Mouse (Mus musculus): ENCODE measurements around the gene Ulk3. TPM values are rescaled to one million over a fixed set of nuclear protein-coding genes. Genes with fewer than 3 reads are reported as not detected.

The Ulk3 gene
- polyA plus RNA-seq, 1 experiment from 2014 or later, result 21.6 TPM

DNA sequence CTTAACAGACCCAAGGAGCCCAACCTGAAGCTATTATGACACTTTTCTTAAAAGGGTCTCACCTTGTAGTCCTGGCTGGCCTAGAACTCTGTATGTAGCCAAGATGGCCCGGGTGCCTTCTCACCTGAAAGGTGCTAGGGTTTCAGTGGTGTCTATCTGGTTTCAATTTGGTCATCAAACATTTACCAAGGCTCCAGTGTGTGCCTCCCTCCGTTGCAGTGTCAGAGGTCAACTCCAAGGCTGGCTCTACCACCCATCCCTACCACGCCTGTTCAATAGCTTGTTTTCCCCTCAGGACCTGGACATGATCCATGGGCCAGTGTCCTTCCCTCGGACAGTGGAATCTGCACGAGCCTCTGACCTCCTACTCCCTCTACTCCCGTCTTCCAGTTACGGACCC, 35.0 kb downstream of the Ulk3 start:
- H3K4me2 ChIP-seq (replicated peaks), result no peak overlapping the region
- H3K36me3 ChIP-seq, result peaks cover 51% of the 10 kb centered on the region
- no peak overlapping the region for H3K27ac ChIP-seq (replicated peaks)
- no peaks in the 10 kb centered on the region for H3K27me3 ChIP-seq
- H3K9me3 ChIP-seq, result no peaks in the 10 kb centered on the region
- no peak overlapping the region for H3K4me3 ChIP-seq
- no peak overlapping the region for H3K9ac ChIP-seq (replicated peaks)
- no peaks in the 10 kb centered on the region; the same call in 1 of the 2 replicates for H3K4me1 ChIP-seq
- WGBS, result 85% methylated on average over 7 of the region's 7 CpGs
- no peak for ATAC-seq (ENCODE audit: low FRiP score, low read depth)

DNA sequence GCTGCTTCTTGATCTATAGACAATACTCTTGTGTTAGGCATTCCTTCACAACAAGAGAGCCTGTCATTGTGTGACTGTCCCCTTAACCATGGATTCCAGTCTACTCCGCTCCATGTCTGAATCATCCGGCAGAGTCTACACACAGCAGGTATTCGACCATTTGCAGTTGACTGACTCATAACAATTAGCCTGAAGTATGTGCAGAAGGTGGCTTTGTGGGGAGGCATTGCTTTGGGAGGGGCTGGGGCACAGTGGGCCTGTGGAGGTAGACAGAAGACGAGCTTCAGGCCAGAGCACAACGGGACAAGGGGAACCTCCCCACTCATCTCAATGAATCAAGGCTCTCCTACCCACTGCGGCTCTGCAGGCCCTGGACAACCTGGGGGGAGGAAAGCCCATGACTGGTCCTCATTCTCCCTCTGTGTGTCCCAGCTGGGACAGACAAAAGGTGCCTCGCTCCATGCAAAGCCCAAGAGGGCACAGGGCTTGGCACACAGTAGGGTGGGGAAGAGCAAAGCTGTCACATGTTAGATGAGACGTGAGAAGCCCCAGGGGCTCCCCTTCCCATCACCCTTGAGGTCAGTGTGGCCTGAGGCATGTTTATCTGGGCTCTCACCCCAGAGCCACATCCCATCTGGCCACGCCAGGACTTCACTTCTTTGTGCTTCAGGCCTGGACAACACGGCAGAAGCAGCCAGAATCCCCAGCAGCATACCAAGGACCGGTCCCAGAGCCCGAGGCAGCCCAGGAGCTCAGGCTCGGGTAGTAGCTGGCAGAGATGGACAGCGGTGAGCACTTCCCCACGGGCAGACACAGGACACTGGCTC, 36.6 kb downstream of the Ulk3 start:
- Histone ChIP-seq H3K4me3 (no peak overlapping the region), H3K4me1 (no peaks in the 10 kb centered on the region), H3K27ac (replicated peaks) (0 out of 2 replicates have a peak overlapping the region, but pooled peaks have one; percentile 30), H3K4me2 (replicated peaks) (no peak overlapping the region), H3K27me3 (no peaks in the 10 kb centered on the region), H3K9me3 (no peaks in the 10 kb centered on the region), H3K36me3 (peaks cover 66% of the 10 kb centered on the region), H3K9ac (replicated peaks) (no peak overlapping the region)
- WGBS, result 77% methylated on average over 15 of the region's 15 CpGs
- ATAC-seq (ENCODE audit: low FRiP score, low read depth), result no peak

DNA sequence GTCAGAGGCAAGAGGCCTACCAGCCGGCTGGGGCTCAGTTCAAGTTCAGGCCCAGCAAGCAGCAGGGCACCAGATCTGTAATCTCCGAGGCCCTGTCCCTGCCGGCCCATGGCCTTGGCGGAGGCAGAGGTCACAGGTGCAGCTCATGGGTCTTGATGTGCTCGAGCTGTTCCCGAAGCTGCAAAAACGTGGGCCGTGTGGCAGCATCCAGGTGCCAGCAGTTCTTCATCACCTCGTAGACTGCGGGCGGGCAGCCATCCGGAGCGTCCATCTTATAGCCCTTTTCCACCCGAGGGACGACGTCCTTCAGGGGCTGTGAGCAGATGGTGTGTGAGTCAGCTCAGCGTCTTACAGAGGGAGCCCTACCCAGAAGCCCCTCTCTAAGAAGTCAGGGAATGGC, 37.9 kb downstream of the Ulk3 start:
- H3K27ac ChIP-seq (replicated peaks), result no peak overlapping the region
- H3K4me2 ChIP-seq (replicated peaks), result no peak overlapping the region
- ATAC-seq (ENCODE audit: low FRiP score, low read depth), result no peak
- no peaks in the 10 kb centered on the region for H3K4me1 ChIP-seq
- H3K9ac ChIP-seq (replicated peaks), result no peak overlapping the region
- H3K27me3 ChIP-seq, result no peaks in the 10 kb centered on the region
- 93% methylated on average over 17 of the region's 17 CpGs for WGBS
- H3K4me3 ChIP-seq, result no peak overlapping the region
- H3K36me3 ChIP-seq, result peaks cover 77% of the 10 kb centered on the region
- H3K9me3 ChIP-seq, result no peaks in the 10 kb centered on the region

DNA sequence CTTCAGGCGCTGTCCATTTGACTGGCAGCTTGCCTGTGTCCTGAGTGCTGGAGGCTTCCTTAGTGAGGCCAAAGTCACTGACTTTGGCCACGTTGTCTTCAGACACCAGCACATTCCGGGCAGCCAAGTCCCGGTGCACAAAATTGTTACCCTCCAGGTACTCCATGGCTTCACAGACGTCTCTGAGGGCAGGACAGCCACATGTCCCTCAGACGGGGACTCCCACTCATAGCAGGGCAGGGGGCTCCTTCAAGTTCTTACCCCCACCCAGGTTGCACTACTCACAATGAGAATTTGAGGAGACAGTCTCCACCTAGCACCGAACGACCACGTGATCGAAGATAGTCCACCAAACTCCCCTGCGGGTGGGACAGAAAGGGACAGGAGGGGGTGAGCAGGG, 38.6 kb downstream of the Ulk3 start:
- Histone ChIP-seq H3K4me1 (no peaks in the 10 kb centered on the region), H3K9ac (replicated peaks) (no peak overlapping the region), H3K27ac (replicated peaks) (no peak overlapping the region), H3K27me3 (no peaks in the 10 kb centered on the region), H3K9me3 (no peaks in the 10 kb centered on the region), H3K36me3 (peaks cover 84% of the 10 kb centered on the region), H3K4me2 (replicated peaks) (no peak overlapping the region), H3K4me3 (no peak overlapping the region)
- ATAC-seq (ENCODE audit: low FRiP score, low read depth), result no peak
- 91% methylated on average over 11 of the region's 11 CpGs for WGBS

DNA sequence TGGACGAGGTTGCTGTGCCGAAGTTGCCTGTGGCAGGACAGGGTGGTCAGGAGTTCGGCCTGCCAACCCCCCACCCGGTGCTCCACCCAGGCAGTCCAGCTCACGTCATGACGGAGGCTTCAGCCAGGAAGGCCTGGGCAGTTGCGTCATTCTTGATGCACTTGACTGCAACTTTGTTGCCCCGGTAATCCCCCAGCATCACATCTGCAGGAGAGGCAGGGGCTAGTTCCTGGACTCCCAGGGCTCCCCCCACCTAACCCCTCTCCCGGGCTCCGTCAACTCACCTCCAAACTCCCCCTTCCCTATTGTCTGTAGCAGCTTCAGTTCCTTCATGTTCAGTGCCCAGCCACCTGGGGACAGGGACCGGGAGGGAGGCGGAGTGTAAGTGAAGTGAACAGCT, 39.5 kb downstream of the Ulk3 start:
- Histone ChIP-seq H3K9ac (replicated peaks) (no peak overlapping the region), H3K4me2 (replicated peaks) (no peak overlapping the region), H3K27ac (replicated peaks) (no peak overlapping the region), H3K27me3 (no peaks in the 10 kb centered on the region), H3K36me3 (peaks cover 84% of the 10 kb centered on the region), H3K4me3 (no peak overlapping the region), H3K9me3 (no peaks in the 10 kb centered on the region), H3K4me1 (0 out of 2 replicates have a peak, but pooled peaks cover 4% of the 10 kb centered on the region)
- 0 out of 2 replicates have a peak, but pooled peaks have one; percentile 2 for ATAC-seq (ENCODE audit: low FRiP score, low read depth)
- WGBS, result 90% methylated on average over 12 of the region's 12 CpGs

DNA sequence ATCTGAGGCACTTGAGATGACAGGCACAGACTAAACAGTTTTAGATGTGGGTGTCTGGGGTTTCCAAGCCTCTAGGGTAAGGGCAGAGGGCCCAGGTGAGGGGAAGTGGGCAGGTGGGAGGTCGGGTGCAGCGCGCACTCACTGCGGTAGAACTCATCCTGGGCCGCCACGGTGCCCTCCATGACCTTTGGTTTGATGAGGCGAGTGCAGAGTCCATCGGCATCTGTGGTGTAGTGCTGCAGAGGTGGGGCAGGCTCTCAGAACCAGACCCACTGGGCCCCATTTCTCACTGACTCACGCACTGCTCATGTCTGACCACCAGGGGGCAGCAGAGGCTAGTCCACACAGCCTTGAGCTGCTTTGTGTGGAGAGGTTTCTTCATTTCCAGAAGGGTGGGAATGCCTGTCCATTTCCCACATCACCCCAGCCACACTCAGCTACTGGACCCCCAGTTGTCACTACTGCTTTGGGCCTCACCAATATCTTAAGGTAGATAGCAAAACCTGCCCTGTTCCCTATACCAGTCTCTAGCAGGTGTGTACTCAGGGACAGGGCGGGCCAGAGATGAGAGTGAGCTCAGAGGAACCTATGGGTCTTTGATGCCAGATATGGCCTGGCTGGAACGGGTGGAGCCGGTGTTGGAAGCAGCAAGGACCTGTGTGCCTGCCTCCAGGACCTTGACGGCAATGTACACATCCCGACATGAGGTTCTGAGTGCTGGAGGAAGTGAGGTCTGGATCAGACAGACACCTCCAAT, 40.0 kb downstream of the Ulk3 start:
- Histone ChIP-seq H3K9ac (replicated peaks) (no peak overlapping the region), H3K9me3 (no peaks in the 10 kb centered on the region), H3K4me3 (no peak overlapping the region), H3K27ac (replicated peaks) (peak overlapping the region; percentile 50), H3K27me3 (no peaks in the 10 kb centered on the region), H3K4me1 (peaks cover 8% of the 10 kb centered on the region), H3K4me2 (replicated peaks) (no peak overlapping the region), H3K36me3 (peaks cover 82% of the 10 kb centered on the region)
- ATAC-seq (ENCODE audit: low FRiP score, low read depth), result peak; percentile 68
- WGBS, result 66% methylated on average over 14 of the region's 14 CpGs

DNA sequence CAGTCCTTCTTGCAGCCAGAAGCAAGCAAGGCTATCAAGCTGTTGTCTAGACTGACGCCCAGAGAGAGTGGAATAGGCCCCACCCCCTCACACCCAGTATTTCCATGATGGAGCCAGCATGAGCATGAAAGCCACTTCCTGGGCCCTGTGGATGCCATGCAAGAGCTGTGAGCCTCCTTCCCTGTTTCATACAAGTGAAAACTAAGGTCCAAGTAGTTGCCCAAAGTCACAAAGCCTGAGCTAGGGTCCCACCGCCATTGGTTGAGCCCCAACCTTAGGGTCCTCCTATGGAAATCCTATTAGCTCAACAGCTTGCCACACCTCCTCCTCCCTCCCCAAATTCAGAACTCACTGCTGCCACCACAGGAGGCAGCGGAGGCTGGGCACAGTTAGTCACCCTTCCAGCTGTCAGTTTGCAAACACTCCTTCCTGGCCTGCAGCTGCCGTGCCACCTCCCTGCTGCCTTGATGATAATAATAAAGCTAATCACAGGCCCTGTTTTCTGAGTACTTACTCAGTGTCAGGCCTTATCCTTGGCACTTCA, 44.3 kb downstream of the Ulk3 start:
- Histone ChIP-seq H3K27ac (replicated peaks) (no peak overlapping the region), H3K9ac (replicated peaks) (no peak overlapping the region), H3K9me3 (no peaks in the 10 kb centered on the region), H3K27me3 (no peaks in the 10 kb centered on the region), H3K4me2 (replicated peaks) (no peak overlapping the region), H3K4me1 (peaks cover 23% of the 10 kb centered on the region), H3K4me3 (no peak overlapping the region), H3K36me3 (peaks cover 43% of the 10 kb centered on the region)
- no peak for ATAC-seq (ENCODE audit: low FRiP score, low read depth)
- WGBS, result 45% methylated on average over 4 of the region's 4 CpGs

DNA sequence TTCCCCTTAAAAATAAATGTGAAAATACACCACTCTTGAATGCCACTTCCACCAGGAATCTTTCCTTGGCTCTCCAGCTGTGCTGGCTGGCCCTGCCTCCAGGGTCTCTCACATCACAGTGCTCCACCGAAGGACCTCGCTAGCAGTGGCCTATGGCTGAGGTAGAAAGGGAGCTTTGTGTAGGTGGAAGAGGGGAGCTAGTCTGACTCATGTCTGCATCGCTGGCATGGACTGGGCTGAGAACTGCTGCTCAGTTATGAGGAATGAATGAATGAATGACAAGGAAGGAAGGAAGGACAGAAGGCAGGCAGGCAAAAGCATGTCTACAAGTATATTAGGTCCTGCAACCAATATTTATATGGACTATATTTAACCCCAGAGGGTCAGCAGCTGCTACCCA, 48.0 kb downstream of the Ulk3 start:
- ATAC-seq (ENCODE audit: low FRiP score, low read depth), result no peak
- no peaks in the 10 kb centered on the region for H3K9me3 ChIP-seq
- H3K27me3 ChIP-seq, result no peaks in the 10 kb centered on the region
- no peak overlapping the region for H3K4me2 ChIP-seq (replicated peaks)
- H3K9ac ChIP-seq (replicated peaks), result no peak overlapping the region
- no peak overlapping the region for H3K4me3 ChIP-seq
- H3K27ac ChIP-seq (replicated peaks), result no peak overlapping the region
- peaks cover 60% of the 10 kb centered on the region for H3K4me1 ChIP-seq
- H3K36me3 ChIP-seq, result peaks cover 13% of the 10 kb centered on the region; the same call in 1 of the 2 replicates
- WGBS, result 75% methylated on average over 3 of the region's 3 CpGs

DNA sequence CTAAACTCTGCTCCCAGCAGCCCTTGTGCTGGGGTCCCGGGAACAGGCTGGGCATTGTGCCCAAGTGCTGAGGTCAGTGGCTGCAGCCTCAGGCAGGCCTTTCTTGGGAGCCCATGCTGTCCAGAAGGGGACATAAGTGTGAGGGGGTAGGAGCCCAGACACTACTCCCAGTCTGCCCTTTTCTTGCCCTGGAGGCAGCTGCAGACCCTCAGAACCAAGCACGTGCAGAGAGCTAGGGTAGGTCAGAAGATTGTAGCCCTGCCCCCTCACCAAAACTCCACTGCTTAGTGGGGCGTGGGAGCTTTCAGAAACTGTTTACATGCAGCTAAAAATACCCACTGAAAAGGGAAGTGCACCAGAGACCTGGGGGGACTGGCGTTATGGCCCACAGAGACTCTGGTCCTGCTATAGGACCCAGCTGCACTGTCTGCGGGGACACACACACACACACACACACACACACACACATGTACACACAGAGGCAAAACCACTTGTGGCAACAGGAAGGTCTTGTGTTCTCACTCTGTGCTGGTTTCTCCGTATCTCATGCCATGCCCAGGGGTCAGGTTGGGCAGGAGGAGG, 48.6 kb downstream of the Ulk3 start:
- WGBS, result 69% methylated on average over 6 of the region's 6 CpGs
- Histone ChIP-seq H3K27me3 (no peaks in the 10 kb centered on the region), H3K4me1 (peaks cover 66% of the 10 kb centered on the region), H3K9me3 (no peaks in the 10 kb centered on the region), H3K36me3 (peaks cover 7% of the 10 kb centered on the region; the same call in 1 of the 2 replicates), H3K4me3 (no peak overlapping the region), H3K4me2 (replicated peaks) (no peak overlapping the region), H3K9ac (replicated peaks) (no peak overlapping the region; the same call in 1 of the 2 replicates), H3K27ac (replicated peaks) (0 out of 2 replicates have a peak overlapping the region, but pooled peaks have one; percentile 26)
- no peak for ATAC-seq (ENCODE audit: low FRiP score, low read depth)

DNA sequence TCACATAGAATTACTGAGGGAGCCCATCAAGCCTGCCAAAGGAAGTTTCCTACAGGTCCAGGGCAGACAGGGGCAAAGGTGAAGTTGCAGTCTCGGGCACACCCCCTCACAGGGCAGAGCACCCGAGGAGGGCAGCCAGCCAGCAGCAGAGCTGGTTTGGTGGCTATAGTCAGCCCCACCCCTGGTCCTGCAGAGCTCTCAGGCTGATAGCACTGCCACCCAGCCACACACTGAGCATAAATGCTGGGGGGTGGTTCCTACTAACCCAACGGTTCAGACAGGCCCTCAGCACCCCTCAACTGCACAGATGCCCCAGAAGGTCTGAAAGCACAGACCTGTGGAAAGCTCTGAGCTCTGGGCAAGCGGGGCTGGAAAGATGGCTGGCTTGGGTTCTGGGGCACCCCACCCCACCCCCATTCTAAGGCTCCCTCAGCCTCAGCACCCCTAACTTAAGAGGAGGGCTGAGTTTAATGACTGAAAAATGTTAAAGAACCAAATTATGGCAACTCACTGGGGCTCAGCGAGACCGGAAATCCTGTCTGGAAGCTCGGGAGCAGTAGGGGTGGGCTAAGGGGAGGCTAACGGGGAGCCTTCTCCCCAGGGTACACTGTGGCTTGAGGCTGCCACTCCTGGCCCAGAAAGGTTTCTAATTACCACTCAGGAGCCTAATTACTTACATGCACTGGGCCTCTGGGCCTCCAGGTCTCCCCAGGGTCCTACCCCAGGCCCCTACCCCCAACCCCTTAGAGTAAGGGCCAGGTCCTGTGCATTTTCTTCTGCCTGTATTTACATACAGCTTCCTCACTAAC, 49.6 kb downstream of the Ulk3 start:
- Histone ChIP-seq H3K27me3 (no peaks in the 10 kb centered on the region), H3K36me3 (peaks cover 6% of the 10 kb centered on the region; the same call in 1 of the 2 replicates), H3K27ac (replicated peaks) (peak overlapping the region; percentile 26), H3K9ac (replicated peaks) (no peak overlapping the region), H3K9me3 (no peaks in the 10 kb centered on the region), H3K4me2 (replicated peaks) (no peak overlapping the region), H3K4me1 (peaks cover 71% of the 10 kb centered on the region), H3K4me3 (no peak overlapping the region)
- no peak for ATAC-seq (ENCODE audit: low FRiP score, low read depth)
- WGBS, result 54% methylated on average over 8 of the region's 8 CpGs

DNA sequence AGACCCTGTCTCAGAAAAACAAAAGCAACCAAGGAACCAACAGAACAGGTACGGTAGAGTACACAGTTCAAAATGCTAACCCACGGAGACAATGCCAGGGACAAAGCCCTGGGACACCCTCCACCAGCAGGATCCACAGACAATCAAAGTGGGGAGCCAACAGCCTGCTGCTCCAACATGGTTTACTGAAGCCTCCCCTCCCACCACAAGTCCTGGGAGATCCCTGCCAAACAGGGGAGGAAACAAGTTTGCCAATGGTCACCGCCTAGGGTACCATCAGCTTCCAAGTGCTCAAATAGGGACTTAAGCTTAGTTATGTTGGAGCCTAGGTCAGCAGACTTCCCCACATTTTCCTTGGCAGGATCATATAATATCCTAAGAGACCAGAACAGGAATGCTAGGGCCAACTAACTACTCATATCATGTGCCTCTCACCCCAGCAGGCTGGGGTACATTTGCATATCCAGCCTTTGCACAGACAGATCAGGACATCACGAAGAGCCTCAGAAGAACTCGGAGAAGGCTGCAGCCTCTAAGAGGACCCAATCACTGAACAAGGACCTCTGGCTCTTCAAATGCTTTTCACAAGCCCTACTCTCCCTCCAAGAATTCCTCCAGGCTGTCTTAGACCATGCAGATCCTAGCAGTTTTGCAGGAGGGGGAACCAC, 50.5 kb downstream of the Ulk3 start:
- Histone ChIP-seq H3K9me3 (no peaks in the 10 kb centered on the region), H3K9ac (replicated peaks) (no peak overlapping the region; the same call in 1 of the 2 replicates), H3K4me1 (peaks cover 73% of the 10 kb centered on the region), H3K27ac (replicated peaks) (peak overlapping the region; percentile 52), H3K4me2 (replicated peaks) (peak overlapping the region; percentile 27), H3K4me3 (no peak overlapping the region; the same call in 1 of the 2 replicates), H3K36me3 (peaks cover 3% of the 10 kb centered on the region; the same call in 1 of the 2 replicates), H3K27me3 (no peaks in the 10 kb centered on the region)
- no peak for ATAC-seq (ENCODE audit: low FRiP score, low read depth)
- 72% methylated on average over 5 of the region's 5 CpGs for WGBS
